Mouse (Mus musculus) adrenal gland, postnatal 4 days (tissue): ENCODE measurements around the gene Plcg2. TPM values are rescaled to one million over a fixed set of nuclear protein-coding genes. Genes with fewer than 3 reads are reported as not detected.

ENCODE experiments used
- DNase-seq, 2 experiments: peaks; one replicate each; pipeline ENCODE4 v3.0.0; 2021 to 2022; ENCODE audit warnings: low spot score in 2 of 2, mixed read lengths in 2 of 2
- total RNA-seq, 2 experiments: library from RNA; stranded (reverse); gene quantifications; 2 replicates each; pipeline ENCODE4 v1.2.3; 2021

Plcg2 gene
- total RNA-seq, 2 experiments from 2014 or later = 5.5 to 6.2 TPM

DNA sequence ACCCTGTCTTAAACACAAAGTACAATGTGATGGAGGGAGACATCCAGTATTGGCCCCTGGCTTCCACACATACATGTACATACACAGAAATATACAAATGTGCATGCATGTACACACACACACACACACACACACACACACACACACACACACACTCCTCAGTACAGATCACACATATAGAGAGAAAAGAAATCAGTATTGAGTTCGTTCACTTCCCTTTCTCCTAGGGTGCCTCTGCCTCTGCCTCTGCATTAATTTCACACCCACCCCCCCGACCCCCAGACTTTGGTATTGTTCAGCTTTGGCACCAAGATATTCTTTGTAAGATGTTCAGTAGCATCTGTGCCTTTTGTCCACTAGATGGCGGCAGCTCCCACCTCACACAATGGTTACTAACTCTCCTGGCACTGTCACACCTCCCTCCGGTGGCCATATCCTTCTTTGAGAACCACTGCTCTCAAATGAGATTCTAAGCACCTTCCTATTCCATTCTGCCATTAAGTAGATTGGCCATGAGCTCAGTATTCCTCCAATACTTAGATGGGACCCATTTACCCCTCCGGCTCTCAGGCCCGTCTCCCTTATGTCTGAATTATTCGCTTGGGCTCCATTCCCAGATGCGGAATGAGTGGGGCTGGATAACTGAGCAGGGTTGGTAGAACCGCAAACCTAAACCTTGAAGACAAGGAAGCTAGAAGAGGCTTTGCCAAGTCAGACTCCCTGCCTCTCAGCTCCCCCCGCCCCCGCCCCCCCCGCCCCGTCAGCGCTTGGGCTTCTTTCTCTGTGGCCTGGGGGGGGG, 128.1 kb downstream of the Plcg2 start:
- DNase-seq = peak in 1 of 2 experiments; percentile 12

DNA sequence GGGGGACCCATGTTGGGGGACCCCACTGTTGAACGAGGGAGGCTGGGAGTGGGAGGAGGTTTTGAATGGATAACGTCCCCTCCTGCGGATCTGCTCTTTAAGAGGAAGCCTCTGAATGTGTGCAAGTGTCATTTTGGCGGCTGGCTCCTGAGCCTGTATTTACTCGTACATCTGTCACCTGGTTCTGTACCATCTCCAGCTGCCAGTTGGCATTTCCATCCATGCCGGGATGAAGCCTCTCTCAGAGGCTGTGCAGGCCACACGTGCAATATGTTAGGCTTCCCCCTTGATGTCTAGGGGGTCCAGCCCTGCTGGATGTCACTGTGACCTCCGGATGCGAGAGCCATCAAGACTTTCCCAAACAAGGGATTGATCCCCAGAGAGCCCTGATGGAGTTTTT, 129.0 kb downstream of the Plcg2 start:
- DNase-seq = no peak

DNA sequence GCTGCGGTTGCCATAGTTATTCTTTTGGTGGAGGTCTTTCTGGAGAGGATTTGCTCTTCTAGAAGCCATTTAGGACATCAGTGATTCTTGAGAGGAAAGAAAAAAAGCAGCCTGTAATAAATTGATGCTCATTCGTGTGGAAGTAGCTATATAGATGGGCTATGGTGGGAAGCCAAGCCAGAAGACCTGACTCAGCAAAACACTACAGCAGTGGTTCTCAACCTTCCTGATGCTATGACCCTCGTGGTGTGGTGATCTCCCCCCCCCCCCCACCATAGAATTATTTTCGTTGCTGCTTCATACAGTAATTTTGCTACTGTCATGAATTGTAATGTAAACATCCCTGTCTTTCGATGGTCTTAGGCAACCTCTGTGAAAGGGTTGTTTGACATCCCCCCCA, 134.4 kb downstream of the Plcg2 start:
- DNase-seq = no peak

DNA sequence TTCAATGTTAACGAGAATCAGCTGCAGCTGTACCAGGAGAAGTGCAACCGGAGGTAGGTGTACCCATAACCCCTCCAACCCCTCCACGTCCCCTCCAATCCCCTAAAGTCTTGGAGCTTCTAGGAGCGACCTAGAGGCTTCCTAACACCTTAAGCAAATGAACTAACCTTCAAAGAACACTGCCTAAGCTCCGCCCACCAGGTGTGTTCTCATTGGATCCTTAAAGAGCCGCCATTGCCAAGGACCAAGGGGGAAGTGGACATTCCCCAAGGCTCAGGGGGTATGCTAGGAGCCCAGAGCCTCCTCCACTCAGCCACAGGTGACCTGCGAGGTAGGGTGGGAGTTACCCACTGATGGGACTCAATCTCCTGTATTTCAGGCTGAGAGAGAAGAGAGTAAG, 136.3 kb downstream of the Plcg2 start:
- DNase-seq = no peak

DNA sequence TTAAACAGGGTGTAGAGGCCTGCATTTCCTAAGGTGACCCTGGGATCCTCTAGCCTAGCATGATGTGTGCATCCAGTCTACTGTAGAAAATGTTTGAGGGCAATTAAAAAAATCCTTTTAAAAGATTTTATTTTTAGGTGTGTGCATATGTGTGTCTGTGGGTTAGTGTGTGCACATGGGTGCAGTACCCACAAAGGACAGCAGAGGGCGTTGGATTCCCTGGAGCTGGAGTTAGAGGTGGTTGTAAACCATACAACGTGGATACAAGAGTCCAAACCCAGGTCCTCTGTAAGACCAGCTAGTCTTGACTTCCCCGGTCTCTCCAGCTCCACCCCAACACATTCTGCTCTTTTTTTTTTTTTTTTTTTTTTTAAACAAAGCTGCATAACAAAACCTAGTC, 139.4 kb downstream of the Plcg2 start:
- no peak for DNase-seq

DNA sequence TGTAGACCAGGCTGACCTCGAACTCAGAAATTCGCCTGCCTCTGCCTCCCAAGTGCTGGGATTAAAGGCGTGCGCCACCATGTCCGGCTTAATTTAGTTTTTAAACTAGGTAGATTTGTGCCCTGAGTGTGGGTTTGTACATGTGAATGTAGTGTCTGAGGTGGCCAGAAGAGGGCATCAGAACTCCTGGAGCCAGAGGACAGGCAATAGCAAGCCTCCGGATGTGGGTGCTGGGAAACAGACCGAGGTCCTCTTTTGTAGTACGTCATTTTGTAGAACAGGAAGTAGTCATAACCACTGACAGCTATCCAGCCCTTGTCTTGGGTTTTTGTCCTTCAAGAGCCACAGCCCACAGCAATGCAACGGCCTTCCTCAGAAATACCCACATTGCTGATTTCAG, 141.5 kb downstream of the Plcg2 start:
- DNase-seq = no peak

DNA sequence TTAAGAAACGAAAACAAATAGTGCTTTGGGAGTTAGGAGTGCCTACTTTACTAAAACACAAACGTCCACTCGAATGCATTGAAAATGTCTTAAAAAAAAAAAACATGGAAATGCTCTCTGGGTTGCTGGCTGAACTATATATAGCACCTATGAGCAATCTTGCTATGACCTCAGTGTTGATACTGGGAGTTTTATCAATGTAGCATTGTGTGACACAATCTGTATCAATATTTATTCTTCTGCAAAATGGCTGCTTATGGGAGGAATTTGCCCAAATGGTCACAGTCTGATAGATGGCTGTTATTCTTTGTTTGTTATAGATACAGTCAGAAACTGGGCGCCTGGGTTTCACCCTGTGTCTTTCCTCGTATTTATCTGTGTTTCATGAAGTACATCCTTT, 147.4 kb downstream of the Plcg2 start:
- no peak for DNase-seq

DNA sequence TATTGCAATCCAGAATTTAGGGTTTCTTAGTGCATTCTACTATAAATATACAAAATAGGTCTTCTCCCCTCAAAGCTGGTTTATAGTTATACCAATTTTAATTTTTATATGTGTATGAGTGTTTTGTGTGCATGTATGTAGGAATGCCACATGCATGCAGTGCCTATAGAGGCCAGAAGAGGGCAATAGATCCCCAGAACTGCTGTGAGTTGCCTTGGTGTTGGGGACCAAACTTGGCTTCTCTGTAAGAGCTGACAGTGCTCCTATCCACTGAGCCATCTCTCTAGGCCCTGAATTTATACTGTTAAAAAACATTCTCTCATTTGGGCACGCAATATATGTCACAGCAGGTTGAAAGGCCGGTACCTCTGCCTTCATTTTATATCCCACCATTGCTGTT, 147.9 kb downstream of the Plcg2 start:
- peak in 1 of 2 experiments; percentile 9 for DNase-seq

DNA sequence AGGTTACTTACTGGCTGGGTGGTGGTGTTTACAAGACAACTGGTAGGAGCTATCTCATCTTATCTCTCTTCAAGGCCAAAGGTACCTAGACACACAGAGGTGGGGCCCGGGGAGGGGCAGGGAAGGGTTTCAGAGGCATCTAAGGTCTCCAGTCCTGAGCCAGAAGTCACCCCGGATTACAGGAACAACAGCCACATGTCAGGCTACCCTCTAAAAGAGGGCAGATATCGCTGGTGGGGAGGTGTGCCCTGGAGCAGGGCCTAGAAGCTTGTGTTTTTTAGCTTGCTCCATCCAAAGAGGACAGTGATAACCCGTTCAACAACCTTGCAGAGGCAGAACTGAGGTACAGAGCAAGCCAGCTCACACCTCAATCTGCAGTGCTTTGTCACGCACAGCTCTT, 148.3 kb downstream of the Plcg2 start:
- DNase-seq = no peak

DNA sequence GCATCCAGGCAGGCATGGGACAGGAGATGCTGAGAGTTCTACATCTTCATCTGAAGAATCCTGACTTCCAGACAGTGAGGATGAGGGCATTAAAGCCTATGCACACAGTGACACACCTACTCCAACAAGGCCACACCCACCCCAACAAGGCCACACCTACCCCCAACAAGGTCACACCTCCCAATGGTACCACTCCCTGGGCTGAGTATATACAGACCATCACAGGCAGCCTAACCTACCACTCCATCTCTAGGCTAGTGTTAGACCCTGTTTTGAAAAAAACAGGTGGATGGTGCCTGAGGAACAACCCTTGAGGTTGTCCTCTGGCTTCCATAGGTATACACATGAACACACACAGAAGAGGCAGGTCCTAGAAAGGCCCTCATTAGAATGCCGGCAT, 154.2 kb downstream of the Plcg2 start:
- no peak for DNase-seq

DNA sequence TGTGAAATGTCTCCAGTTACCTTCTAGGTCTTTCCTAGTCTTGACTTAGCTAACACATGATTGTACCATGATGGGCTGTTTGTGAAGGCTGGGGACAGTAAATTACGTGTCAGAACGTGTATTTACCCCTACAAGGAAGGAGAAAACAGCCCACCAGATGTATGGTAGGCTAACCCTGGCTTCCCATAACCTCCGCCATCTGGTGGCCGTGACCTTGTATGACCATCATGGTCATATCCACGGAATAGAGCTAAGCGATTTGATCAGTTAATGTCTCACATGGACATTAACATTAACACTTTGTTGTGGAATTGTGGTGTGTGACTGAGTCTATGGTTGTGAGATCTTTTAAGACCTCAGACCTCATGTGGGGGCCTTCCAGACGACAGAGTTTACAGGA, 160.9 kb downstream of the Plcg2 start:
- no peak for DNase-seq

DNA sequence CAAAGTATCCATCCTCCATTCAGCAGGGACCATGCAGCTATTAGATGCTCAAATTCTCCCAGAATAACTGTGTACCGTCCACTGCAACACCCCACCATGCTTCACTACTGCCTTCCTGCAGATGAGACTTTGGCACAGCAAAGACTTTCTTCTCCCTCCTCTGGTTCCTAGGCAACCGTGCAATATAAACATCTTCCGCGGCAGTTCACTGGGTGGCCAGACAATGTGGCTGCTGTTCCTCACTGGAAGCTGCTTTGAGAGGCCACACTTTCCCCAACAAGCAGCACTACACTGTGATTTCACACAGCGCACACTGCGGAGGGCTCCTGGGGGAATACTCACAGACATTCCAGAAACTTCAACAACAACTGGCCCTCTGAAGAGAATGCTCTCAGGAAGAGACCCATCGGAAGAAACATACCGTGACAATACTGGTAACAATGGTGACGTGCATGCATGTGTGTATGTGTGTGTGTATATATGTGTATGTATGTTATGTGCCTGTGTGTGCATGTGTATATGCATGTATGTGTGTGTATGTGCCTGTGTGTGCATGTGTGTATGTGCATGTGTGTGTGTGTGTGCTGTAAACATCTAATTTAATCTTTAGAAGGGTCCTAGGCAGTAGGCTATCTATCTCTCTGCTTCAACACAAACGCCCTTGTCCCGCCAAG, 162.4 kb downstream of the Plcg2 start:
- no peak for DNase-seq

DNA sequence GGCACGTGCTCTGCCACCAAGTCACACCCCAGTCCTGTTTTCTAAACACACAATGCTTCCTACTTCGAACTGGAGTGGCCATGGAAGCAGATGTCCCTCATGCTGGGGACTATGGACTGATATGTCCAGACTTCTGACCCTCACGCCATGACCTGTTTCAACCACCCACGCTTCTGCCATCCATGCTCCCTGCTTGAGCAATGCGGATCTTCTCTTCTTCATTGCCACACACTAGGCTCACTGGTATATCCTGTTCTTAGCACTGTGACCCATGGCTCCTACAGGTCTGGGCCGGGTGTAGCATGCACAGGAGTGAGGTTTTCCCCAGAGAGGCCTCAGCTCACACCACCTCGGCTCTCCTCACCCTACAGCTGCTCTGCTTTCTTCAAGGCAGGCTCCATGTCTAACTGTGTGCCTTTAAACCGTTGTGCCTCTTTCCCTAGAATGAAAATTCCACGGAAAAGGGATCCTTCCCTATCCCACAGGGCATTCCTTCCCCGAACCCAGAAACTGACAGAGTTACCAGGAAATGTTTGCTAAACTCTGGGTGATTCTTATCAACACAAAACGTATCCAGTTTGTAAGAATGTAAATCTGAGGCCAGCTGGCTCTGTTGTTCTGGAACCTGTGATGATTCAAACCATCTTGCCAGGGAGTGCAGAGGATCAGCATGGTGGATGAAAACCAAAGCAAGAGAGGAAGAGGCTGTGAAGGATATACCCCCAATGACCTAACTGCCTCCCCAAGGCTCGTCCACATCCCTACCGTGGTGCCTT, 169.4 kb downstream of the Plcg2 start:
- no peak for DNase-seq

DNA sequence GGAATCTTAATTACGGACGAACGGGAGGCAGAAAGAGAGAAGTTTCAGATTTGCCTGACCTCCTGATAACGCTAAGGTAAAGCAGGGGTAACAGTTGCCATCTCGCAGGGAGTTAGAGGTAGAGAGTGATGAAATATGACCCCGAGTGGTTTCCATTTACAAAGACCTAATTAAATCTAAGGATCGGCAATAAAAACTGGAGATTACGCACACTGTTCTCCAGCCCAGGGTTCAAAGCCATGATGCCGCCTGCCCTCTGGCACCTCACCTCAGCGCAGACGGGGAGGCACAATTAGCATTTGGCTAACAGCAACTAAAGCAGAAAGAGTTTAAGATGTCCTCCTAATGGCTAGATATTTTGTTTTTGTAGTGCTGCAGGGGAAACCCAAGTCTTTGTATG, 172.4 kb downstream of the Plcg2 start:
- DNase-seq = no peak

DNA sequence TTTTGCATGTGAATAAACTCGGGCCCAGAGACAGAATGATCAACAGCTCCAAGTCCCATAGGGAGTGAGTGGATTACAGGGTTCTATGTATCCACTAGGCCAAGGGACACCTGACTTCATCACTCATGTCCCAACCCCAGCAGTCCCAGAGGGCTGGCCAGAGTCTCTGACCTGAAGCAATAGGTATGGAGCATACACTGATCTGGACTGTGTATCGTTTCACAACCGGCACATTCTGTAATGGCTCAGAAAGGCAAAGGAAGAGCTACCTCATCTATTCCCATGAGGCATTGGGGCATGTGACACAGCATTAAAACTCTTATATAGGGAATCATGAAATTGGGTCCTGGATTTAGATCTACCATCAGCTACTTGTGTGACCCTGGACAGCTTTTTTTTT, 174.5 kb downstream of the Plcg2 start:
- DNase-seq = no peak

DNA sequence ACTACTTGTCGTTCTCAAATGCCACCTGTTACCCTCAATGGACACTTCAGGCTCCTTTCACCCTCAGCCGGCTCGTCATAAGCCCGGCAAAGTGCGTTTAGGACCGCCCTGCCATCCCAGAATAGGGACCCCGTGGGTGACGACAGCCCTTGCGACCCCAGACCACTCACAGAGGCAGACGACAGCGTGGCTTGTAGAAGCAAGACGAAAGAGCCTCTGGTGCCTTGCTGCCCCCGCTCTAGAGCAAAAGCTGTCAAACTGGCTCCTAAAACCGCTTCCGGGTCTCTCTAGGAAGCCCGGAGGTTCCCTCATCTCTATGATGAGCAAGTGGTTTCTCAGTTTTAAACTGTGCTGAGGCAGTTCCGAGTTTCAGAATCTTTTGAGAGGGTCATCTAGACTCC, 175.3 kb downstream of the Plcg2 start, which contains the start of gene Sdr42e1:
Gene Sdr42e1, minus strand, starts transcription at position 260 of the 401 bp plus-strand sequence.
- DNase-seq = peak; percentile 10 to 14

DNA sequence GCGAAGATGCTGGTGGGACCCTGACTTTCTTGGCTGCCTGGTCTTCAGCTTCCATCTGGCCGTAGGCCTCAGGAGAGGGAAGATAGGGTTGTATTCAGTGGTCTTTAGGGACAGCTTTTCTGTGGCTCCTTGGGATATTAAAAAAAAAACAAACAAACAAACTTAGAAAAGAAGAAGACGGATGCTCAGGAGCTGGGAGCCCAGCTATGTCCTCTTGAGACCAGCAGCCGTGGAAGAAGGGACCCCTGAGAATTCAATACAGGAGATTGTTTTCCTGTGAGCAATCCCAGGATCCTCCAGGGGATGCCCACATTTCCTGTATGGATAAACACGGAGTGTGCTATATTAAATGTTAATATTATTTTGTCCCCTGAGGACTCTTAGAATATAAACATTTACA, 177.1 kb downstream of the Plcg2 start:
- DNase-seq = no peak

DNA sequence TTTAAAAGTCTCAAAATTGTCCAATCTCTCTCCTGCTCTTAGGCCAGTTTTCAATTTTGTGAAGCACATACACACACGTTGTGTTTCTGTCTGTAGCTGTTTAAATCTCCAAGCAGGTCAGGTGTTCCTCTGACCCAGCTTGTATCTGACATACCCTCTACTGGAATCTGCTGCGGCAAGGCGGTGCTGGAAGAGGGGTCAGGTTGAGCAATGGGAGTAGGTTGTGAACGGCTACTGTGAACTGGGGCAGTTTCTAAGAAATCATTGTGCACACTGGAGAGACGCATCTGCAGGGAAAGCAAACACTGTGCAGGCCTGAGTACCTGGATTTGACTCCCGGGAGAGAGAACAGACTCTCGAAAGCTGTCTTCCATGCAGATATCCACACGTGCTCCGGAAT, 178.4 kb downstream of the Plcg2 start:
- no peak for DNase-seq

DNA sequence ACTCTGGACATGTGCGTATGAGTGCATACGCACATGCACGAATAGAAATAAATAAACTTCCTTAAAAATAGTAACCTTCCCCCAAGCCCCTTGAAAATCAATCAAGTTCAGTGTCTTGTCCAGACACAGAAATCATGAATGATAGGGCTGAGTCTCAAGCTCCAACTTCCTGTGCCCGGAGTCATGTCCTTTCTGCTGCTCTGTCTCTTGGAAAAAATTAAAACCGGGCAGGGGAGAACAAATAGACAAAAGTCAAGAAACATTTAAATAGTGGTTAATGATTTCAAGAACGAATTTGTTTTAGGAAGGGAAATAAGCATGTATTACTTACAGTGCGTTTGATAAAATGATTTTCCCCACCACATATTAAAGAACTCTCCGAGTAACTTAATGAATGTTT, 178.9 kb downstream of the Plcg2 start:
- no peak for DNase-seq

DNA sequence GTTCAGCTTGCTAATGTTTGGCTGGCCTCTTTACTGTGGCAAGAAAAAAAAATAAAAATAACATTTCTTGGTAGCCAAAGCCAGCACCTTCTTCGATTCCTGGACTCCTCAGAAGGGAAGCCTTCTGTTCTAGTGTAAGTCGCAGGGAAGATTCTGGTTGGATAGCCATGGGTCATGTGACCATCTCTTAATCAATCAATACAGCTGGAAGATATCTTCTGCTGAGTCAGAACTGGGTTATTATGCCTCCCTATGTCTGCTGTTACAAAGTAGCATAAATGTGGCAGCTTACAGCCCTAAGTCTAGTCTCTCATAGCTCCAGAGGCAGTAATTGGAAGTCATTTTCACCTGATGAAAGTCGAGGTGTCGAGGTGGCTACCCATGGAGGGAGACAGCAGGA, 180.6 kb downstream of the Plcg2 start:
- no peak for DNase-seq

DNA sequence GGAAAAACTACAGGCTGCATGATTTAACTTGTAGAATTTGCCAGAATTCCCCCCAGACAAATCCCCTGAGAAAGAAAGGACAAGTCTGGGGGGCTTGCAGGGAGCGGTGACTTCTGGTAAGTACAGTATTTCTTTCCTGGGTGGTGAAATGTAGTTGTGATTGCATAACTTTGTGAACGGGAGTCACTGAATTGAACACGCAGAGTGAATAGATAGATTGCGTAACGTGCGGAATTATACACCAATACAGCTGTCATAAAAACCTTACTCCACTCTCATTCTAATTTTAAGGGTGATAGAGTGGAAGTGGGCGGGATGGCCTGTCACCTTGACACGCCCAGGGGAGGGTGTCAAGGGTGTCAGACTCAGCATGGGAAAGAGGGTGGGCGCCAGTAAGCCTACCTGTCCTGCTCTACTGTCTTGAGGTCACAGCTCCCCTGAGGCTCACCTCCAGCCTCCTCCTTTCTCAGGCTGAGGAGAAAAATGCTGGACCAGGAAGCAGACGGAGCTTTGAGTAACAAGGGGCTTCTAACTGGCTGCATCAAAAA, 185.9 kb downstream of the Plcg2 start:
- no peak for DNase-seq

DNA sequence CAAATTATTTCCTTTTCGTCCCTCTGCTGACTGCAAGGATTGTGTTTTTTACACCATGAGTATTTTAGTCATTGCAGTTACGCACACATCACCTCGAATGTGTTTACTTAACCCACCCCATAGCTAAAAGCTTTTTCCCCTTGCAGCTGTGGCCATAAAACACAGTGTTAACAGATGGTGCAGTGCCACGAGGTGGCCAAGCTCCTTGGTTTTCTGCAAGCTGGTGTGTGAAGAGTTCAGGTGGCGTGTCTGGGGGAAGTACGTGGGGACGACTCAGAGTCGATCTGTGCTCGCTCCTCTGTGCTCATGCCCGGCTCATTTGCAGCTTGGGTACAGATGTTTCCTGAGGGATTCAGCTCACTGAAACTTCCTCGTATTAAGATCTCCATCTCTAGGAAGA, 186.4 kb downstream of the Plcg2 start:
- no peak for DNase-seq
